In genomic region chrX:10251852-10252504, GRCm38 (mm10) we compare ENCODE assay signal across 18 mouse cellular contexts. TPM values are rescaled to one million over a fixed set of nuclear protein-coding genes. Genes with fewer than 3 reads are reported as not detected.
DNase-seq lines count a peak whose midpoint lies in the region.
"Had no signal": no experiment of that assay in that cellular context is flagged by ENCODE, and none has a peak within 500 bp of the region (broad histone marks: within the 10 kb centered on the region; RNA-seq: fewer than 3 reads in every experiment).

Otc (plus strand) TSS chrX:10252305.

- WGBS in large intestine, adult 2 months: 18% methylated on average over 2 of the region's 2 CpGs

- DNase-seq in adrenal gland, postnatal 10 days: no peak
- no peak for DNase-seq in adrenal gland, postnatal 4 days (ENCODE audit: low spot score in 2 of 2)
- DNase-seq in left cerebral cortex, postnatal 4 days: peak; percentile 4
- DNase-seq in left cerebral cortex, postnatal 36 days (ENCODE audit: low spot score in 2 of 2): no peak
- DNase-seq in large intestine, adult 2 months (ENCODE audit: low read depth, low spot score): no peak
- peak; percentile 23 for DNase-seq in retina, postnatal 1 day
- DNase-seq in right cerebral cortex, postnatal 14 days: no peak
- DNase-seq in cerebellum, adult 11-12 months: no peak
- DNase-seq: adrenal gland, adult 8-10 months; cerebellum, adult 18-20 months; gastrocnemius, postnatal 14 days; right cerebral cortex, postnatal 4 days; thymus, postnatal 25 days had no signal

- intact Hi-C loops in left cerebral cortex, postnatal 4 days (cut with DNase I): no loop called here
- intact Hi-C loops in left cerebral cortex, postnatal 36 days (cut with DNase I): no loop called here

RNA-seq across cellular contexts. Expression of gene Otc, which starts in this region (rescaled TPM):
- total RNA-seq in adrenal gland, postnatal 10 days (2021): 10 to 100 TPM; 15.0 to 30.6 TPM
- 1 to 10 TPM in 1 of 2 experiments, under 1 TPM in 1; 0.20 to 10.0 TPM for total RNA-seq in adrenal gland, postnatal 4 days (2021)
- total RNA-seq in left cerebral cortex, postnatal 4 days (2021): not detected
- total RNA-seq in left cerebral cortex, postnatal 36 days (2021): not detected
- 22.8 and 42.0 TPM in 2 replicates for polyA plus RNA-seq in large intestine, adult 2 months (2012; rRNA removed)
- total RNA-seq: gastrocnemius, postnatal 14 days; layer of hippocampus, postnatal 10 days; megakaryocyte progenitor cell, adult 5-6 weeks had no signal
- polyA plus RNA-seq: kidney, embryonic 14.5 days; limb, embryonic 11.5 days; myocyte had no signal

Comparison
In these comparisons a context has a peak if more than half of its experiments do, and no peak if none do; other contexts are left out.
1. Peak in DNase-seq in left cerebral cortex, postnatal 4 days; RNA of the gene not detected or under 1 TPM.